Mouse (Mus musculus) megakaryocyte-erythroid progenitor cell, adult 5 weeks (primary cell): ENCODE measurements around the gene Gm10058. TPM values are rescaled to one million over a fixed set of nuclear protein-coding genes. Genes with fewer than 3 reads are reported as not detected.

Source experiments
- polyA plus RNA-seq: library from polyadenylated mRNA; stranded (reverse); fragments of >175 nt; gene quantifications from 2 replicates; pipeline ENCODE4 v1.2.3, GENCODE M21; 2012

The Gm10058 gene
- polyA plus RNA-seq, result not detected in 2 replicates

GRCm38 (mm10) chrX:27946785-27947184 is at the start of gene Gm10058:
Gene Gm10058 (minus strand): TSS chrX:27946885.

